Mouse (Mus musculus) neural tube, embryonic 15.5 days (tissue): ENCODE results near the gene N4bp2l2. TPM values are rescaled to one million over a fixed set of nuclear protein-coding genes. Genes with fewer than 3 reads are reported as not detected.
"Not testable (repeated sequence)": the region's sequence is repeated elsewhere in the genome, so short reads cannot be mapped to it uniquely, and the experiment has no call there.

Source experiments
- ATAC-seq: fragments of 200-750 bp; cut with Nextera tagmentation; 2 replicates; pipeline ENCODE4 v1.8.0; 2017; ENCODE audit warnings: mild to moderate bottlenecking, moderate TSS enrichment, moderate library complexity; ENCODE audit not compliant: low FRiP score
- H3K27ac ChIP-seq: fragments of 300-500 bp; sonication (generic); replicated peaks from 2 replicates; pipeline ENCODE4 v1.5.1; 2015; ENCODE audit warnings: mild to moderate bottlenecking, inconsistent platforms
- H3K27me3 ChIP-seq: fragments of 300-500 bp; sonication (generic); replicated peaks from 2 replicates; pipeline ENCODE4 v1.6.1; 2015; ENCODE audit warnings: inconsistent platforms
- H3K36me3 ChIP-seq: fragments of 300-500 bp; sonication (generic); 2 replicates; pipeline ENCODE4 v1.6.1; 2015; ENCODE audit warnings: inconsistent platforms
- H3K4me1 ChIP-seq: fragments of 300-500 bp; sonication (generic); 2 replicates; pipeline ENCODE4 v1.6.1; 2015; ENCODE audit warnings: inconsistent platforms
- H3K4me2 ChIP-seq: fragments of 300-500 bp; sonication (generic); 2 replicates; pipeline ENCODE4 v1.6.1; 2015; ENCODE audit warnings: inconsistent platforms, mild to moderate bottlenecking, moderate library complexity
- H3K4me3 ChIP-seq: fragments of 300-500 bp; sonication (generic); replicated peaks from 2 replicates; pipeline ENCODE4 v1.5.1; 2015; ENCODE audit warnings: mild to moderate bottlenecking, inconsistent platforms
- H3K9ac ChIP-seq: fragments of 300-500 bp; sonication (generic); replicated peaks from 2 replicates; pipeline ENCODE4 v1.6.1; 2015; ENCODE audit warnings: mild to moderate bottlenecking, inconsistent platforms
- H3K9me3 ChIP-seq: fragments of 300-500 bp; sonication (generic); replicated peaks from 2 replicates; pipeline ENCODE4 v1.6.1; 2016; ENCODE audit warnings: inconsistent platforms
- WGBS: fragments of 180-500 bp; shearing (Covaris S2); methylation state at CpG from one replicate; pipeline ENCODE4 v1.1.7; 2015; ENCODE audit warnings: mixed read lengths; 5-methylcytosine and 5-hydroxymethylcytosine counted together
- polyA plus RNA-seq: library from polyadenylated mRNA; unstranded; fragments of >200 nt; fragmentation: Nextera tagmentation; extraction: Ambion mirVana; gene quantifications from 2 replicates; pipeline ENCODE4 v1.2.1, GENCODE M21; 2015

N4bp2l2 gene
- polyA plus RNA-seq, result 30.7 and 33.0 TPM in 2 replicates

- H3K4me3 ChIP-seq, result peak within 1 kb of the TSS; percentile 99
- peak within 1 kb of the TSS; percentile 73 for H3K4me2 ChIP-seq
- H3K36me3 ChIP-seq, result peaks cover 10% of the 10 kb centered on the region
- peaks cover 16% of the 10 kb centered on the region for H3K4me1 ChIP-seq
- not testable (repeated sequence) for ATAC-seq, H3K9me3 ChIP-seq, H3K27me3 ChIP-seq
- 92% methylated on average over 9 of the region's 9 CpGs for WGBS
- peak within 1 kb of the TSS; percentile 96 for H3K27ac ChIP-seq
- peak within 1 kb of the TSS; percentile 94 for H3K9ac ChIP-seq
Observed at GRCm38 (mm10) chr5:150666133-150666739, at the start of gene N4bp2l2. Gene N4bp2l2 (minus strand): TSS chr5:150666183.

GRCm38 (mm10) chr5:150713431-150713830, 47.4 kb upstream of the N4bp2l2 start:
- Histone ChIP-seq H3K4me1 (peaks cover 12% of the 10 kb centered on the region), H3K4me3 (no peak overlapping the region), H3K27ac (no peak overlapping the region), H3K27me3 (no peaks in the 10 kb centered on the region), H3K9me3 (no peaks in the 10 kb centered on the region), H3K36me3 (no peaks in the 10 kb centered on the region), H3K4me2 (no peak overlapping the region), H3K9ac (no peak overlapping the region)
- no peak for ATAC-seq

GRCm38 (mm10) chr5:150711503-150711902, 45.5 kb upstream of the N4bp2l2 start:
- Histone ChIP-seq H3K9me3 (no peaks in the 10 kb centered on the region), H3K36me3 (no peaks in the 10 kb centered on the region), H3K4me2 (no peak overlapping the region), H3K4me3 (no peak overlapping the region), H3K27ac (no peak overlapping the region), H3K4me1 (peaks cover 8% of the 10 kb centered on the region), H3K9ac (no peak overlapping the region), H3K27me3 (no peaks in the 10 kb centered on the region)
- no peak for ATAC-seq
- WGBS, result 96% methylated on average over 4 of the region's 4 CpGs

- not testable (repeated sequence) for H3K9ac ChIP-seq, H3K36me3 ChIP-seq, H3K27me3 ChIP-seq, H3K27ac ChIP-seq, H3K4me2 ChIP-seq, H3K4me3 ChIP-seq, ATAC-seq, H3K9me3 ChIP-seq
- WGBS, result 97% methylated on average over 3 of the region's 3 CpGs
- H3K4me1 ChIP-seq, result 0 out of 2 replicates have a peak, but pooled peaks cover 10% of the 10 kb centered on the region
Observed at GRCm38 (mm10) chr5:150707181-150707580, 41.2 kb upstream of the N4bp2l2 start.

- 0 out of 2 replicates have a peak, but pooled peaks cover 10% of the 10 kb centered on the region for H3K4me1 ChIP-seq
- not testable (repeated sequence) for H3K4me2 ChIP-seq, H3K9me3 ChIP-seq, H3K27ac ChIP-seq, H3K27me3 ChIP-seq, ATAC-seq, H3K36me3 ChIP-seq, H3K9ac ChIP-seq, H3K4me3 ChIP-seq
- 91% methylated on average over 1 of the region's 1 CpGs for WGBS
Observed at GRCm38 (mm10) chr5:150706651-150707050, 40.7 kb upstream of the N4bp2l2 start.

- Histone ChIP-seq H3K9me3 (no peaks in the 10 kb centered on the region), H3K4me2 (no peak overlapping the region), H3K4me3 (no peak overlapping the region), H3K27me3 (no peaks in the 10 kb centered on the region), H3K27ac (no peak overlapping the region), H3K9ac (no peak overlapping the region), H3K4me1 (0 out of 2 replicates have a peak, but pooled peaks cover 4% of the 10 kb centered on the region), H3K36me3 (no peaks in the 10 kb centered on the region)
- 41% methylated on average over 2 of the region's 2 CpGs for WGBS
- no peak for ATAC-seq
Observed at GRCm38 (mm10) chr5:150702714-150703113, 36.7 kb upstream of the N4bp2l2 start.

GRCm38 (mm10) chr5:150693277-150693676, 27.3 kb upstream of the N4bp2l2 start:
- Histone ChIP-seq H3K9ac (no peak overlapping the region), H3K9me3 (0 out of 2 replicates have a peak, but pooled peaks cover 2% of the 10 kb centered on the region), H3K36me3 (0 out of 2 replicates have a peak, but pooled peaks cover 11% of the 10 kb centered on the region), H3K4me1 (no peaks in the 10 kb centered on the region), H3K27me3 (no peaks in the 10 kb centered on the region), H3K4me3 (no peak overlapping the region), H3K27ac (no peak overlapping the region), H3K4me2 (no peak overlapping the region)
- 88% methylated on average over 2 of the region's 2 CpGs for WGBS
- no peak for ATAC-seq

- Histone ChIP-seq H3K9me3 (0 out of 2 replicates have a peak, but pooled peaks cover 2% of the 10 kb centered on the region), H3K36me3 (0 out of 2 replicates have a peak, but pooled peaks cover 7% of the 10 kb centered on the region), H3K9ac (no peak overlapping the region), H3K27ac (no peak overlapping the region), H3K4me1 (0 out of 2 replicates have a peak, but pooled peaks cover 3% of the 10 kb centered on the region), H3K4me2 (no peak overlapping the region), H3K27me3 (no peaks in the 10 kb centered on the region), H3K4me3 (no peak overlapping the region)
- ATAC-seq, result no peak
Observed at GRCm38 (mm10) chr5:150690685-150691084, 24.7 kb upstream of the N4bp2l2 start.

- not testable (repeated sequence) for H3K4me1 ChIP-seq, H3K9ac ChIP-seq, H3K36me3 ChIP-seq, H3K27ac ChIP-seq, ATAC-seq, H3K4me3 ChIP-seq, H3K9me3 ChIP-seq, H3K4me2 ChIP-seq, H3K27me3 ChIP-seq
- 96% methylated on average over 6 of the region's 6 CpGs for WGBS
Observed at GRCm38 (mm10) chr5:150682862-150683261, 16.9 kb upstream of the N4bp2l2 start.

GRCm38 (mm10) chr5:150674866-150675265, 8.9 kb upstream of the N4bp2l2 start:
- Histone ChIP-seq H3K4me3 (peak overlapping the region; percentile 80), H3K9me3 (no peaks in the 10 kb centered on the region), H3K36me3 (no peaks in the 10 kb centered on the region), H3K27me3 (no peaks in the 10 kb centered on the region), H3K27ac (no peak overlapping the region), H3K4me2 (peak overlapping the region; percentile 63), H3K4me1 (peaks cover 25% of the 10 kb centered on the region), H3K9ac (0 out of 2 replicates have a peak overlapping the region, but pooled peaks have one; percentile 89)
- WGBS, result 44% methylated on average over 6 of the region's 6 CpGs
- ATAC-seq, result no peak

- H3K9ac ChIP-seq, result peak overlapping the region; percentile 89
- ATAC-seq, result peak; percentile 63
- no peaks in the 10 kb centered on the region for H3K36me3 ChIP-seq
- peak overlapping the region; percentile 98 for H3K27ac ChIP-seq
- H3K4me1 ChIP-seq, result peaks cover 25% of the 10 kb centered on the region
- no peaks in the 10 kb centered on the region for H3K27me3 ChIP-seq
- H3K4me2 ChIP-seq, result peak overlapping the region; percentile 63
- H3K4me3 ChIP-seq, result peak overlapping the region; percentile 80
- no peaks in the 10 kb centered on the region for H3K9me3 ChIP-seq
- 3% methylated on average over 69 of the region's 91 CpGs for WGBS
Observed at GRCm38 (mm10) chr5:150673880-150674621, 8.1 kb upstream of the N4bp2l2 start.
